Mouse (Mus musculus) liver, embryonic 16.5 days (tissue): ENCODE measurements around the gene Parp2. TPM values are rescaled to one million over a fixed set of nuclear protein-coding genes. Genes with fewer than 3 reads are reported as not detected.

Experiments
- ATAC-seq: fragments of 200-750 bp; cut with Nextera tagmentation; 2 replicates; pipeline ENCODE4 v1.8.0; 2017; ENCODE audit warnings: low read depth, mild to moderate bottlenecking, moderate number of reproducible peaks, moderate library complexity
- H3K27ac ChIP-seq: fragments of 300-500 bp; sonication (generic); 2 replicates; pipeline ENCODE4 v1.5.1; 2014; ENCODE audit warnings: mild to moderate bottlenecking, low read length
- H3K27me3 ChIP-seq: fragments of 300-500 bp; sonication (generic); 2 replicates; pipeline ENCODE4 v1.6.1; 2014; ENCODE audit warnings: low read depth, low read length, mixed read lengths; ENCODE audit not compliant: control insufficient read depth, insufficient read depth
- H3K36me3 ChIP-seq: fragments of 300-500 bp; sonication (generic); 2 replicates; pipeline ENCODE4 v1.6.1; 2014; ENCODE audit warnings: mild to moderate bottlenecking; ENCODE audit not compliant: control insufficient read depth, insufficient read depth
- H3K4me1 ChIP-seq: fragments of 300-500 bp; sonication (generic); 2 replicates; pipeline ENCODE4 v1.6.1; 2014; ENCODE audit warnings: low read depth, low read length, mixed read lengths; ENCODE audit not compliant: control insufficient read depth
- H3K4me2 ChIP-seq: fragments of 300-500 bp; sonication (generic); 2 replicates; pipeline ENCODE4 v1.6.1; 2014; ENCODE audit warnings: low read depth, low read length, mixed read lengths
- H3K4me3 ChIP-seq: fragments of 300-500 bp; sonication (generic); 2 replicates; pipeline ENCODE4 v1.5.1; 2014; ENCODE audit warnings: low read depth, mild to moderate bottlenecking, low read length
- H3K9ac ChIP-seq: fragments of 300-500 bp; sonication (generic); 2 replicates; pipeline ENCODE4 v1.6.1; 2014; ENCODE audit warnings: low read depth, low read length
- H3K9me3 ChIP-seq: fragments of 300-500 bp; sonication (generic); replicated peaks from 2 replicates; pipeline ENCODE4 v1.6.1; 2016; ENCODE audit warnings: low read length; ENCODE audit not compliant: control insufficient read depth
- whole genome bisulfite sequencing: fragments of 180-500 bp; shearing (Covaris S2); extraction: QIAGEN DNeasy Blood & Tissue Kit; methylation state at CpG from one replicate; pipeline ENCODE4 v1.1.7; 2014; ENCODE audit not compliant: insufficient replicate concordance; 5-methylcytosine and 5-hydroxymethylcytosine counted together
- polyA plus RNA-seq: library from polyadenylated mRNA; unstranded; fragments of >200 nt; fragmentation: Nextera tagmentation; extraction: Ambion mirVana; gene quantifications from 2 replicates; pipeline ENCODE4 v1.2.1, GENCODE M21; 2015

Parp2 gene
- polyA plus RNA-seq, 1 experiment from 2014 or later: 31.0 TPM

GRCm38 (mm10) chr14:50813060-50813459, 5.4 kb downstream of the Parp2 start:
- Histone ChIP-seq H3K4me1 (peaks cover 4% of the 10 kb centered on the region), H3K27me3 (no peaks in the 10 kb centered on the region), H3K27ac (no peak overlapping the region), H3K9me3 (no peaks in the 10 kb centered on the region), H3K36me3 (peaks cover 22% of the 10 kb centered on the region), H3K4me2 (no peak overlapping the region), H3K4me3 (no peak overlapping the region), H3K9ac (no peak overlapping the region)
- WGBS: 88% methylated on average over 2 of the region's 2 CpGs
- no peak for ATAC-seq

DNA sequence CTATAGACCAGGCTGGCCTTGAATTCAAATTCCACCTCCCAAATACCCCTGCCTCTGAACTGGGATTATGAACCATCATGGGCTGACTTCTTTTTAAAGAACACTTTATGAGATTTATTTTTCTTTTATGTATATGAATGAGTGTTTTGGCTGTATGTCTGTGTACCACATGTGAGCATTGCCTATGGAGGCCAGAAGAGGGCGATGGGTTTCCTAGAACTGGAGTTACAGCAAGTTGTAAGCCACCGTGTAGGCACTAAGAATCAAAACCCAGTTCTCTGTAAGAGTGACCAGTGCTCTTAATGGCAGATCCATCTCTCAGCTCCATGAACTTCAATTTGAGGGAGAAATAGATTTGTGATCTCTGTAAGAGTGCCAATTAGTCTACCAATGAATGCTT, 15.6 kb downstream of the Parp2 start:
- no peak overlapping the region for H3K4me2 ChIP-seq
- no peaks in the 10 kb centered on the region for H3K4me1 ChIP-seq
- no peak overlapping the region for H3K27ac ChIP-seq
- no peak overlapping the region for H3K9ac ChIP-seq
- 70% methylated on average over 2 of the region's 2 CpGs for WGBS
- H3K27me3 ChIP-seq: no peaks in the 10 kb centered on the region
- no peaks in the 10 kb centered on the region for H3K9me3 ChIP-seq
- no peak overlapping the region for H3K4me3 ChIP-seq
- H3K36me3 ChIP-seq: peaks cover 24% of the 10 kb centered on the region
- ATAC-seq: no peak

- peak overlapping the region; percentile 9; the same call in 1 of the 2 replicates for H3K27ac ChIP-seq
- ATAC-seq: no peak
- H3K4me2 ChIP-seq: no peak overlapping the region
- peaks cover 22% of the 10 kb centered on the region for H3K36me3 ChIP-seq
- H3K9ac ChIP-seq: no peak overlapping the region
- H3K9me3 ChIP-seq: no peaks in the 10 kb centered on the region
- no peaks in the 10 kb centered on the region for H3K4me1 ChIP-seq
- H3K4me3 ChIP-seq: no peak overlapping the region
- WGBS: 39% methylated on average over 9 of the region's 9 CpGs
- no peaks in the 10 kb centered on the region for H3K27me3 ChIP-seq
Measured at GRCm38 (mm10) chr14:50824219-50824618, 16.6 kb downstream of the Parp2 start.

- H3K4me2 ChIP-seq: no peak overlapping the region
- ATAC-seq: no peak
- peaks cover 2% of the 10 kb centered on the region; the same call in 1 of the 2 replicates for H3K36me3 ChIP-seq
- H3K9me3 ChIP-seq: no peaks in the 10 kb centered on the region
- H3K27ac ChIP-seq: no peak overlapping the region
- H3K4me3 ChIP-seq: no peak overlapping the region
- H3K4me1 ChIP-seq: no peaks in the 10 kb centered on the region
- H3K9ac ChIP-seq: no peak overlapping the region
- 65% methylated on average over 4 of the region's 4 CpGs for WGBS
- no peaks in the 10 kb centered on the region for H3K27me3 ChIP-seq
Measured at GRCm38 (mm10) chr14:50826579-50826978, 18.9 kb downstream of the Parp2 start.

DNA sequence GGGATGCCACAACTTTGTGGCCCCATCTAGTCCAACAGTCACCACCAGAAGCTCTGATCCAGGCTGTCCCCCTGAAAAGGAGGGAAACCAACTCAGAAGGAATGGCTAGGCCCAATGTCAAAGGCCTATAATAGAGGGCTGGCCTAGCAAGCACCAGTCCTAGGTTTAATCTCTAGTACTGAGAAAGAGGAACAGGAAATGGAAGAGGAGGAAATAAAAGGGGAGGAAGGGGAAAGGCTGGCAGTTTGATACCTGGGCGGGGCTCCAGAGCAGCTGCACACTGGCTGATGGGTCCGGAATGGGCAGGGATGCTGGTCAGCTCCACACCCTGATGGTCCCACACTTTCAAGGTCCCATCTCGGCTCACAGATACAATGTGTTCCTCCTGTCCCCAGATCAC, 22.2 kb downstream of the Parp2 start:
- Histone ChIP-seq H3K4me3 (no peak overlapping the region), H3K27ac (no peak overlapping the region), H3K4me2 (no peak overlapping the region), H3K4me1 (no peaks in the 10 kb centered on the region), H3K9me3 (no peaks in the 10 kb centered on the region), H3K9ac (no peak overlapping the region), H3K36me3 (no peaks in the 10 kb centered on the region), H3K27me3 (no peaks in the 10 kb centered on the region)
- WGBS: 39% methylated on average over 3 of the region's 3 CpGs
- no peak for ATAC-seq

GRCm38 (mm10) chr14:50833964-50834363, 26.3 kb downstream of the Parp2 start:
- Histone ChIP-seq H3K4me2 (no peak overlapping the region), H3K27ac (no peak overlapping the region; the same call in 1 of the 2 replicates), H3K9me3 (no peaks in the 10 kb centered on the region), H3K4me1 (no peaks in the 10 kb centered on the region), H3K27me3 (no peaks in the 10 kb centered on the region), H3K4me3 (no peak overlapping the region), H3K9ac (no peak overlapping the region), H3K36me3 (no peaks in the 10 kb centered on the region)
- ATAC-seq: peak; percentile 67
- whole genome bisulfite sequencing: 47% methylated on average over 10 of the region's 10 CpGs

DNA sequence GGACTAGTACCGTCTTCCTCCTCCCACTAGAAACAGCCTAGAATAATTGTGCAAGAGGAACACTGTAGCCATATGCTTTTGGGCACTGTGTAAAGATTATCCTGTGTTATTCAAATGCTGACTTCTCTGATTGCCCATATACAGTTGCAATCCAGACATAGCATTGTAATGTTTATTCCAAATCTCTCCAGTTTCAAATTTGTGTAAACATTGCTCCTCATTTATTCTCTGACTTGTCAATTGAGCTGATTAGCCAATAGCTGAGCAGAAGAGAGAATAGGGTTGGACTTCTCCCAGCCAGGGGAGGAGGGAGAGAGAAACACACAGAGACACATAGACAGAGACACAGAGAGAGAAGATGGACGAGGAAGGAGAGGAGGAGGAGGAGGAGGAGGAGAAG, 26.8 kb downstream of the Parp2 start:
- Histone ChIP-seq H3K36me3 (no peaks in the 10 kb centered on the region), H3K4me1 (no peaks in the 10 kb centered on the region), H3K27me3 (no peaks in the 10 kb centered on the region), H3K4me2 (no peak overlapping the region), H3K9me3 (no peaks in the 10 kb centered on the region), H3K27ac (no peak overlapping the region), H3K4me3 (no peak overlapping the region), H3K9ac (no peak overlapping the region)
- ATAC-seq: no peak; the same call in 1 of the 2 replicates
- WGBS: 40% methylated on average over 2 of the region's 2 CpGs

- Histone ChIP-seq H3K9ac (no peak overlapping the region), H3K4me2 (no peak overlapping the region), H3K4me1 (no peaks in the 10 kb centered on the region), H3K27ac (no peak overlapping the region), H3K9me3 (no peaks in the 10 kb centered on the region), H3K36me3 (no peaks in the 10 kb centered on the region), H3K4me3 (no peak overlapping the region), H3K27me3 (no peaks in the 10 kb centered on the region)
- no peak for ATAC-seq
- 63% methylated on average over 6 of the region's 6 CpGs for WGBS
Measured at GRCm38 (mm10) chr14:50837236-50837635, 29.6 kb downstream of the Parp2 start.

GRCm38 (mm10) chr14:50855788-50856187, 48.1 kb downstream of the Parp2 start:
- H3K9ac ChIP-seq: no peak overlapping the region
- no peaks in the 10 kb centered on the region for H3K9me3 ChIP-seq
- no peak overlapping the region for H3K4me2 ChIP-seq
- ATAC-seq: no peak
- H3K4me3 ChIP-seq: no peak overlapping the region
- no peaks in the 10 kb centered on the region for H3K27me3 ChIP-seq
- H3K27ac ChIP-seq: no peak overlapping the region
- peaks cover 3% of the 10 kb centered on the region; the same call in 1 of the 2 replicates for H3K36me3 ChIP-seq
- H3K4me1 ChIP-seq: no peaks in the 10 kb centered on the region
- 66% methylated on average over 5 of the region's 5 CpGs for WGBS
